Mouse (Mus musculus): ENCODE results near the gene Tent4a. TPM values are rescaled to one million over a fixed set of nuclear protein-coding genes. Genes with fewer than 3 reads are reported as not detected.
A peak's percentile ranks its signal among the peaks of the same experiment; 100 is the strongest.

The Tent4a gene
- polyA plus RNA-seq, 1 experiment from 2014 or later: 5.0 TPM

- no peak overlapping the region for H3K27ac ChIP-seq
- DNase-seq (ENCODE audit: low spot score) (peak; percentile 82), ATAC-seq (replicated peaks; ENCODE audit: low FRiP score, low read depth) (peak; percentile 18; the same call in 1 of the 2 replicates)
- no peak overlapping the region for H3K9ac ChIP-seq (ENCODE audit: low read depth, low read length)
- WGBS: 38% methylated on average over 17 of the region's 17 CpGs
- H3K4me1 ChIP-seq (replicated peaks; ENCODE audit: insufficient read depth, low read length): no peaks in the 10 kb centered on the region
- peak; percentile 82 for TF ChIP-seq CTCF (IDR thresholded peaks at IDR 0.05; ENCODE audit: low read depth)
- H3K4me3 ChIP-seq (replicated peaks; ENCODE audit: low read depth, low read length): no peak overlapping the region
- no peaks in the 10 kb centered on the region for H3K36me3 ChIP-seq (ENCODE audit: insufficient read depth, low read length)
- H3K27me3 ChIP-seq (ENCODE audit: insufficient read depth, low read length): no peaks in the 10 kb centered on the region
- no peak overlapping the region for H3K4me2 ChIP-seq (ENCODE audit: low read length)
- no peaks in the 10 kb centered on the region for H3K9me3 ChIP-seq (replicated peaks; ENCODE audit: low read length)
These were observed 73.6 kb downstream of the Tent4a start for GRCm38 (mm10) chr13:69460635-69461465.

- ATAC-seq (replicated peaks; ENCODE audit: low FRiP score, low read depth) (no peak), DNase-seq (ENCODE audit: low spot score) (peak; percentile 83)
- Histone ChIP-seq H3K4me2 (ENCODE audit: low read length) (no peak overlapping the region), H3K27me3 (ENCODE audit: insufficient read depth, low read length) (no peaks in the 10 kb centered on the region), H3K4me1 (replicated peaks; ENCODE audit: insufficient read depth, low read length) (no peaks in the 10 kb centered on the region), H3K4me3 (replicated peaks; ENCODE audit: low read depth, low read length) (no peak overlapping the region), H3K27ac (no peak overlapping the region), H3K9ac (ENCODE audit: low read depth, low read length) (no peak overlapping the region), H3K36me3 (ENCODE audit: insufficient read depth, low read length) (no peaks in the 10 kb centered on the region), H3K9me3 (replicated peaks; ENCODE audit: low read length) (no peaks in the 10 kb centered on the region)
- WGBS: 14% methylated on average over 8 of the region's 8 CpGs
- TF ChIP-seq CTCF (IDR thresholded peaks at IDR 0.05; ENCODE audit: low read depth): peak; percentile 86
These were observed 74.6 kb downstream of the Tent4a start for GRCm38 (mm10) chr13:69459657-69460458.

DNA sequence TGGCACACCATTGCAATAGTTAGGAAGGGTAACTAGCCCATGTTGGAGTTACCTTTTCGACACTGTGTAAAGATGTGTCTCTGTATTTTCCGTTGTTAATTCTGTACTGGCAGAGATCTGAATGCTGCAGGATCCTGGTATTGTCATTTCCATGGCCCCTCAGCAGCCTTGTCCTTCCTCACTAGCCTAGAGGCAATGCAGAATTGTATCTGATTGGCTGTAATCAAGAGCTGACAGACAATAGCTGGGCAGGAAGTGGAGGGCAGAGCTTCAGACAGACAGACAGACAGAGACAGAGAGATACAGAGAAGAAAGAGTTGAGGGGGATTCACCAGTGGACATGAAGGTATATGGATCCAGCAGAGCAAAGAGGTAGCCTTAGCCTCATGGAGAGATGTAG is 75.5 kb downstream of the Tent4a start:
- Histone ChIP-seq H3K9me3 (replicated peaks; ENCODE audit: low read length) (no peaks in the 10 kb centered on the region), H3K4me1 (replicated peaks; ENCODE audit: insufficient read depth, low read length) (no peaks in the 10 kb centered on the region), H3K4me2 (ENCODE audit: low read length) (no peak overlapping the region), H3K36me3 (ENCODE audit: insufficient read depth, low read length) (no peaks in the 10 kb centered on the region), H3K27ac (no peak overlapping the region), H3K9ac (ENCODE audit: low read depth, low read length) (no peak overlapping the region), H3K27me3 (ENCODE audit: insufficient read depth, low read length) (no peaks in the 10 kb centered on the region), H3K4me3 (replicated peaks; ENCODE audit: low read depth, low read length) (no peak overlapping the region)
- DNase-seq (ENCODE audit: low spot score) (no peak), ATAC-seq (replicated peaks; ENCODE audit: low FRiP score, low read depth) (no peak)
- TF ChIP-seq CTCF (IDR thresholded peaks at IDR 0.05; ENCODE audit: low read depth): no peak
- 86% methylated on average over 2 of the region's 2 CpGs for WGBS

- 93% methylated on average over 6 of the region's 6 CpGs for WGBS
- no peak overlapping the region for H3K27ac ChIP-seq
- H3K4me2 ChIP-seq (ENCODE audit: low read length): no peak overlapping the region
- no peaks in the 10 kb centered on the region for H3K4me1 ChIP-seq (replicated peaks; ENCODE audit: insufficient read depth, low read length)
- DNase-seq (ENCODE audit: low spot score) (no peak), ATAC-seq (replicated peaks; ENCODE audit: low FRiP score, low read depth) (no peak)
- no peak for TF ChIP-seq CTCF (IDR thresholded peaks at IDR 0.05; ENCODE audit: low read depth)
- no peaks in the 10 kb centered on the region for H3K9me3 ChIP-seq (replicated peaks; ENCODE audit: low read length)
- no peaks in the 10 kb centered on the region for H3K27me3 ChIP-seq (ENCODE audit: insufficient read depth, low read length)
- H3K36me3 ChIP-seq (ENCODE audit: insufficient read depth, low read length): no peaks in the 10 kb centered on the region
- H3K4me3 ChIP-seq (replicated peaks; ENCODE audit: low read depth, low read length): no peak overlapping the region
- H3K9ac ChIP-seq (ENCODE audit: low read depth, low read length): no peak overlapping the region
These were observed 76.0 kb downstream of the Tent4a start for GRCm38 (mm10) chr13:69458461-69458860.

GRCm38 (mm10) chr13:69457105-69457504 is 77.3 kb downstream of the Tent4a start:
- TF ChIP-seq CTCF (IDR thresholded peaks at IDR 0.05; ENCODE audit: low read depth): no peak
- peak; percentile 33 for DNase-seq (ENCODE audit: low spot score)

GRCm38 (mm10) chr13:69456641-69457040 is 77.8 kb downstream of the Tent4a start:
- no peak overlapping the region for H3K4me2 ChIP-seq (ENCODE audit: low read length)
- no peaks in the 10 kb centered on the region for H3K9me3 ChIP-seq (replicated peaks; ENCODE audit: low read length)
- no peak overlapping the region for H3K9ac ChIP-seq (ENCODE audit: low read depth, low read length)
- no peak overlapping the region for H3K27ac ChIP-seq
- peak; percentile 27; the same call in 1 of the 2 replicates for TF ChIP-seq CTCF (IDR thresholded peaks at IDR 0.05; ENCODE audit: low read depth)
- no peaks in the 10 kb centered on the region for H3K4me1 ChIP-seq (replicated peaks; ENCODE audit: insufficient read depth, low read length)
- H3K36me3 ChIP-seq (ENCODE audit: insufficient read depth, low read length): no peaks in the 10 kb centered on the region
- no peaks in the 10 kb centered on the region for H3K27me3 ChIP-seq (ENCODE audit: insufficient read depth, low read length)
- no peak for DNase-seq (ENCODE audit: low spot score)
- no peak overlapping the region for H3K4me3 ChIP-seq (replicated peaks; ENCODE audit: low read depth, low read length)
- WGBS: 81% methylated on average over 11 of the region's 11 CpGs
- ATAC-seq (replicated peaks; ENCODE audit: low FRiP score, low read depth): no peak

More at GRCm38 (mm10) chr13:69457105-69457504, 77.3 kb downstream of the Tent4a start:
- WGBS: 24% methylated on average over 2 of the region's 2 CpGs
- Histone ChIP-seq H3K9ac (ENCODE audit: low read depth, low read length) (no peak overlapping the region), H3K4me1 (replicated peaks; ENCODE audit: insufficient read depth, low read length) (no peaks in the 10 kb centered on the region), H3K27ac (no peak overlapping the region), H3K9me3 (replicated peaks; ENCODE audit: low read length) (no peaks in the 10 kb centered on the region), H3K4me3 (replicated peaks; ENCODE audit: low read depth, low read length) (no peak overlapping the region), H3K27me3 (ENCODE audit: insufficient read depth, low read length) (no peaks in the 10 kb centered on the region), H3K36me3 (ENCODE audit: insufficient read depth, low read length) (no peaks in the 10 kb centered on the region), H3K4me2 (ENCODE audit: low read length) (no peak overlapping the region)
- no peak for ATAC-seq (replicated peaks; ENCODE audit: low FRiP score, low read depth)

Measured in kidney, postnatal 0 days (tissue).